Mouse (Mus musculus): ENCODE data around the gene Smpd2.

GRCm38 (mm10) chr10:41485778-41486177 lies 4.4 kb downstream of the Smpd2 start:
- TF ChIP-seq CTCF (IDR thresholded peaks at IDR 0.05; ENCODE audit: borderline replicate concordance, extremely low read depth, insufficient read depth, insufficient read length) (no peak), POLR2A (IDR thresholded peaks at IDR 0.05; ENCODE audit: borderline replicate concordance, extremely low read depth, insufficient read depth, insufficient read length, poor library complexity, severe bottlenecking) (no peak)
